In the genomic region with DNA sequence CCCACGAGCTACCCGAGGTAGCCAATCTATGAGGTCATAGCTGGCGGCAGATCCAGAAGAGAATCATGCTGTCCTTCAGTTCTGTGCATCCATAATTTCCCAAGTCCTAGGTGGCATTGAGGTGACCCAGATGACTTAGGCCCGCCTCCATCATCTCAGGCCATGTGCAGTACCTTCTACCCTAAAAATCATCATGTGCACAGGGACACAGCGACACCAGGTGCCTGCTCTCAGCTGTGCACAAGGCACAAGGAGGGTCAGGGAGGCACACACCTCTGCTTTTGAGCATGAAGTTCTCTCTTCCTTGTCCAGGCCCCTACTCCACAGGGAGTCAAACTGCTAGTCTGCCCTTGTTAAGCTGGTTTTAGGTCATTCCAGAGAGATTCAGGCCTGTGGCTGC, we compare ENCODE assay signal across 11 mouse cellular contexts. TPM values are rescaled to one million over a fixed set of nuclear protein-coding genes. Genes with fewer than 3 reads are reported as not detected.
A peak's percentile ranks its signal among the peaks of the same experiment; 100 is the strongest.
DNase-seq lines count a peak whose midpoint lies in the region; ATAC-seq and TF ChIP-seq lines count a peak whose summit lies in the region.
"Had no signal": no experiment of that assay in that cellular context is flagged by ENCODE, and none has a peak within 500 bp of the region (broad histone marks: within the 10 kb centered on the region; RNA-seq: fewer than 3 reads in every experiment).

No protein-coding gene starts in this region.

- no peaks in the 10 kb centered on the region for H3K36me3 ChIP-seq in intestine, embryonic 14.5 days (ENCODE audit: control insufficient read depth, insufficient read depth, low read length)
- H3K36me3 ChIP-seq in intestine, embryonic 15.5 days: no peaks in the 10 kb centered on the region
- no peaks in the 10 kb centered on the region for H3K36me3 ChIP-seq in E14TG2a.4 (ENCODE audit: insufficient read depth, low read length)
- peaks cover 5% of the 10 kb centered on the region; the same call in 1 of the 2 replicates for H3K36me3 ChIP-seq in limb, embryonic 13.5 days

- H3K9ac ChIP-seq in intestine, embryonic 14.5 days (ENCODE audit: low read length): no peak overlapping the region
- no peak overlapping the region for H3K9ac ChIP-seq in intestine, embryonic 15.5 days
- no peak overlapping the region for H3K9ac ChIP-seq in limb, embryonic 13.5 days

- DNase-seq in cerebellum, adult 18-20 months: peak; percentile 13 to 21
- no peak for DNase-seq in cerebellum, adult 9-11 months
- peak; percentile 50 for DNase-seq in intestine, embryonic 14.5 days (ENCODE audit: low spot score)
- DNase-seq in thymus, postnatal 0 days (ENCODE audit: low spot score): no peak
- DNase-seq: adrenal gland, adult 8-10 months had no signal

- no peaks in the 10 kb centered on the region for H3K27me3 ChIP-seq in intestine, embryonic 14.5 days (replicated peaks; ENCODE audit: control insufficient read depth, insufficient read depth, low read length)
- H3K27me3 ChIP-seq in intestine, embryonic 15.5 days (replicated peaks): no peaks in the 10 kb centered on the region
- no peaks in the 10 kb centered on the region for H3K27me3 ChIP-seq in E14TG2a.4 (ENCODE audit: insufficient read depth, low read length)
- no peaks in the 10 kb centered on the region for H3K27me3 ChIP-seq in limb, embryonic 13.5 days

- TF ChIP-seq CTCF in E14TG2a.4 (conservative IDR thresholded peaks at IDR 0.05; ENCODE audit: low read length): no peak

- ATAC-seq in intestine, embryonic 14.5 days (replicated peaks; ENCODE audit: low FRiP score, low TSS enrichment, low read depth): 0 out of 2 replicates have a peak, but pooled peaks have one; percentile 32
- ATAC-seq in intestine, embryonic 15.5 days: no peak
- ATAC-seq in limb, embryonic 13.5 days (ENCODE audit: low FRiP score, low read depth): no peak
- no peak for ATAC-seq in megakaryocyte-erythroid progenitor cell, adult 5-6 weeks (replicated peaks; ENCODE audit: low FRiP score, low TSS enrichment, poor library complexity, severe bottlenecking)

- H3K9me3 ChIP-seq in intestine, embryonic 14.5 days (ENCODE audit: control insufficient read depth, low read length): no peaks in the 10 kb centered on the region
- H3K9me3 ChIP-seq in intestine, embryonic 15.5 days: no peaks in the 10 kb centered on the region
- no peaks in the 10 kb centered on the region for H3K9me3 ChIP-seq in E14TG2a.4 (ENCODE audit: low read length)
- H3K9me3 ChIP-seq in limb, embryonic 13.5 days: no peaks in the 10 kb centered on the region

- WGBS in intestine, embryonic 14.5 days: 81% methylated on average over 5 of the region's 5 CpGs
- WGBS in intestine, embryonic 15.5 days: 86% methylated on average over 5 of the region's 5 CpGs
- 80% methylated on average over 5 of the region's 5 CpGs for WGBS in limb, embryonic 13.5 days

- H3K4me1 ChIP-seq in intestine, embryonic 14.5 days (replicated peaks; ENCODE audit: control insufficient read depth, insufficient read depth, low read length): peaks cover 8% of the 10 kb centered on the region; the same call in 1 of the 2 replicates
- H3K4me1 ChIP-seq in intestine, embryonic 15.5 days (replicated peaks): no peaks in the 10 kb centered on the region
- peaks cover 29% of the 10 kb centered on the region for H3K4me1 ChIP-seq in E14TG2a.4 (replicated peaks; ENCODE audit: low read depth, low read length)
- H3K4me1 ChIP-seq in limb, embryonic 13.5 days: peaks cover 12% of the 10 kb centered on the region

- H3K4me2 ChIP-seq in intestine, embryonic 14.5 days (ENCODE audit: low read length): peak overlapping the region; percentile 52; the same call in 1 of the 2 replicates
- H3K4me2 ChIP-seq in intestine, embryonic 15.5 days (replicated peaks): no peak overlapping the region
- peak overlapping the region; percentile 59 for H3K4me2 ChIP-seq in limb, embryonic 13.5 days (replicated peaks)

- no peak overlapping the region for H3K27ac ChIP-seq in intestine, embryonic 14.5 days (ENCODE audit: low read depth)
- H3K27ac ChIP-seq in intestine, embryonic 15.5 days: no peak overlapping the region
- no peak overlapping the region for H3K27ac ChIP-seq in limb, embryonic 13.5 days

- H3K4me3 ChIP-seq in intestine, embryonic 14.5 days (ENCODE audit: low read depth, low read length): no peak overlapping the region
- H3K4me3 ChIP-seq in intestine, embryonic 15.5 days (replicated peaks): no peak overlapping the region
- H3K4me3 ChIP-seq in E14TG2a.4 (replicated peaks; ENCODE audit: low read length): peak overlapping the region; percentile 54
- no peak overlapping the region for H3K4me3 ChIP-seq in limb, embryonic 13.5 days

RNA-seq across cellular contexts. Expression of gene Defb48, which starts 19.0 kb away (rescaled TPM):
- polyA plus RNA-seq in intestine, embryonic 14.5 days (2014; fragmentation: Nextera tagmentation; extraction: Ambion mirVana): not detected in 2 replicates
- polyA plus RNA-seq in intestine, embryonic 15.5 days (2015; fragmentation: Nextera tagmentation; extraction: Ambion mirVana): not detected in 2 replicates
- not detected in 2 replicates for polyA plus RNA-seq in limb, embryonic 13.5 days (2015; fragmentation: Nextera tagmentation; extraction: Ambion mirVana)
- not detected in 2 replicates for polyA plus RNA-seq in thymus, postnatal 0 days (2015; fragmentation: Nextera tagmentation; extraction: Ambion mirVana)
- not detected in 2 replicates for total RNA-seq in megakaryocyte-erythroid progenitor cell, adult 5-6 weeks (2014; fragmentation: Nextera tagmentation)
- not detected in 2 replicates for total RNA-seq in megakaryocyte-erythroid progenitor cell, adult 5-6 weeks (2017)
- total RNA-seq: adrenal gland, adult 8-10 months had no signal
- polyA plus RNA-seq: C2C12; stomach, embryonic 16.5 days had no signal

RNA-seq across cellular contexts. Expression of gene Defb47, which starts 32.5 kb away (rescaled TPM):
- not detected in 2 replicates for polyA plus RNA-seq in intestine, embryonic 14.5 days (2014; fragmentation: Nextera tagmentation; extraction: Ambion mirVana)
- not detected in 2 replicates for polyA plus RNA-seq in intestine, embryonic 15.5 days (2015; fragmentation: Nextera tagmentation; extraction: Ambion mirVana)
- polyA plus RNA-seq in limb, embryonic 13.5 days (2015; fragmentation: Nextera tagmentation; extraction: Ambion mirVana): not detected in 2 replicates
- not detected in 2 replicates for polyA plus RNA-seq in thymus, postnatal 0 days (2015; fragmentation: Nextera tagmentation; extraction: Ambion mirVana)
- not detected in 2 replicates for total RNA-seq in megakaryocyte-erythroid progenitor cell, adult 5-6 weeks (2014; fragmentation: Nextera tagmentation)
- not detected in 2 replicates for total RNA-seq in megakaryocyte-erythroid progenitor cell, adult 5-6 weeks (2017)
- total RNA-seq: adrenal gland, adult 8-10 months had no signal
- polyA plus RNA-seq: stomach, embryonic 16.5 days had no signal

RNA-seq across cellular contexts. Expression of gene Defb43, which starts 46.2 kb away (rescaled TPM):
- not detected in 2 replicates for polyA plus RNA-seq in intestine, embryonic 14.5 days (2014; fragmentation: Nextera tagmentation; extraction: Ambion mirVana)
- not detected in 2 replicates for polyA plus RNA-seq in intestine, embryonic 15.5 days (2015; fragmentation: Nextera tagmentation; extraction: Ambion mirVana)
- not detected in 2 replicates for polyA plus RNA-seq in limb, embryonic 13.5 days (2015; fragmentation: Nextera tagmentation; extraction: Ambion mirVana)
- polyA plus RNA-seq in thymus, postnatal 0 days (2015; fragmentation: Nextera tagmentation; extraction: Ambion mirVana): not detected in 2 replicates
- total RNA-seq in megakaryocyte-erythroid progenitor cell, adult 5-6 weeks (2014; fragmentation: Nextera tagmentation): not detected in 2 replicates
- not detected in 2 replicates for total RNA-seq in megakaryocyte-erythroid progenitor cell, adult 5-6 weeks (2017)
- total RNA-seq: adrenal gland, adult 8-10 months had no signal
- polyA plus RNA-seq: C2C12; stomach, embryonic 16.5 days had no signal

Comparison
In these comparisons a context has a peak if more than half of its experiments do, and no peak if none do; other contexts are left out.
1. DNase-seq: peak in cerebellum, adult 18-20 months (2 of 2) and intestine, embryonic 14.5 days (single experiment); none in cerebellum, adult 9-11 months (single experiment) and thymus, postnatal 0 days (single experiment).